Mouse (Mus musculus): ENCODE results near the gene Gna14. TPM values are rescaled to one million over a fixed set of nuclear protein-coding genes. Genes with fewer than 3 reads are reported as not detected.

Gene Gna14
- 1.1 and 1.4 TPM in 2 replicates for polyA plus RNA-seq (2012; rRNA removed)

GRCm38 (mm10) chr19:16435531-16436231 lies at the start of gene Gna14:
Gene Gna14, plus strand, starts transcription at chr19:16435762.

Measured in central nervous system, embryonic 11.5 days (tissue).